Mouse (Mus musculus) frontal cortex, postnatal 36 days (tissue): Measurements from ENCODE around the gene Tbcc.

Experiments
- DNase-seq, 2 experiments: peaks; one replicate each; pipeline ENCODE4 v3.0.0; 2022; ENCODE audit warnings: low spot score in 2 of 2

Tbcc gene

GRCm38 (mm10) chr17:46870204-46870798, 20.2 kb upstream of the Tbcc start:
- DNase-seq: no peak

- DNase-seq: no peak
Observed at GRCm38 (mm10) chr17:46870913-46871312, 19.6 kb upstream of the Tbcc start.

DNA sequence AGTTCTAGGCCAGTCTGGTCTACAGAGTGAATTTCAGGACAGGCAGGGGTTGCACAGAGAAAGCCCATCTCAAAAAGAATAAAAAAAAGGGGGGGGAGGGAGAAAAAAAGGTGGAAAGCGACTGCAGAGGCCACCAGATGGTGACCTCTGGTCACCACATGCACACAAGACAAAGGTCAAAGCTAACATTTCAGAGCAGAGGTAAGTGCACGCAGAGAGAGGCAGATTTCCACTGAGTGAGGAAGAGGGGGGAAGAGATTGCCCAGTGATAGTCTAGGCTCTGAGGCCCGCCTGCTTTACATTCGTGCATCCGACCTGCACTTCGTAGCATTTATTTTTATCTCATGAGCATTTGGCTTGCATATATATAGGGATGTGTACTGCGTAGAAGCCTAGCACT, 17.7 kb upstream of the Tbcc start:
- DNase-seq: no peak

DNA sequence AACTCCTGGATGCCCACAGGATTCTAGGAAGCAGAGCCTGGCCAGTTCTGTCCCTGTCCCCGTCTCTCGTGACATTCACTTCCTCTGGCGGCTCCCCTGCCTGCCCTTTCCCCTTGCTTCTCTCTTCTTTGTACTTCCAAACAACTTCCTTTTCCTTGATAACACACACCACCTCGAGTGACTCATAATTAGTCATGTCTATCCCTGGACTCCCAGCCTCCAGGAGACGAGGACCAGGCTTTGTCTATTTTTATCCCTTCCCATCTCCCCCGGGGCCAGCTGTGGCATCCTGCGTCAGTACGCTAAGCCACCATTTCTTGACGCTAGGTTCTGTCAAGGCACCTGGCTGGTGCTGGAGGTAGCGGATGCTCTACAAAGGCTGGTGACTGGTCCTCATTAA, 16.4 kb upstream of the Tbcc start:
- DNase-seq: peak in 1 of 2 experiments; percentile 47

DNA sequence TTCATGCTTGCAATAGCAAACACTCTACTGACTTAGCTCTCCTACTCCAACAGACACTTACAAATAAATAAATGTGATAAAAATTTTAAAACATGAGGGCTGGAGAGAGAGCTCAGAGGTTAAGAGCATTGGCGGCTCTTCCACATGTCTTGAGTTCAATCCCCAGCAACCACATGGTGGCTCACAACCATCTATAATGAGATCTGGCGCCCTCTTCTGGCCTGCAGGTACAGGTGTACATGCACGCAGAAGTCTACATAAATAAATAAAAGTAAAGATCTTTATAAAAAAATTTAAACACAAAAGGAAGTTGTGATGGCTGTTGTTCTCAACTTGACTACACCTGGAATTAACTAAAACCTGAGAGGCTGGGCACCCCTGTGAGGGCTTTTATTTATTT, 14.9 kb upstream of the Tbcc start:
- DNase-seq: no peak

GRCm38 (mm10) chr17:46876371-46876950, 14.0 kb upstream of the Tbcc start:
- no peak for DNase-seq

DNA sequence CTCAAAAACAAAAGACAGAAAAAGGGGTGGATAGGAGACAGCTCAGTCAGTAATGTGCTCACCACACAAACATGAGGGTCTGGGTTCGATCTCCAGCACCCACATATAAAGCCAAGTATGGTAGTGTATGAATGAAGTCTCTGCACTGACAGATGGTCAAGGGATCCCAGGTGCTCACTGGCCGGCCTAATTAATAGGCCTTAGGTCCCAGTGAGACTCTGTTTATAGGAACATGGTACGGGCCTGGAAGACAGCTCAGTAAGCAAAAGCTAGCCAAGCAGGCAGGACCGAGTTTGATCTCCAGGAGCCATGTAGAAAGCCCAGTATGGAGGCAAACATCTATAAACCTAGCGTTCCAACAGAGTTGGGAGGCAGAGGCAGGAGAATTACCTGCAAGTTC, 13.4 kb upstream of the Tbcc start:
- no peak for DNase-seq

GRCm38 (mm10) chr17:46879841-46880311, 10.6 kb upstream of the Tbcc start:
- no peak for DNase-seq

- no peak for DNase-seq
Observed at GRCm38 (mm10) chr17:46880322-46880721, 10.2 kb upstream of the Tbcc start.

DNA sequence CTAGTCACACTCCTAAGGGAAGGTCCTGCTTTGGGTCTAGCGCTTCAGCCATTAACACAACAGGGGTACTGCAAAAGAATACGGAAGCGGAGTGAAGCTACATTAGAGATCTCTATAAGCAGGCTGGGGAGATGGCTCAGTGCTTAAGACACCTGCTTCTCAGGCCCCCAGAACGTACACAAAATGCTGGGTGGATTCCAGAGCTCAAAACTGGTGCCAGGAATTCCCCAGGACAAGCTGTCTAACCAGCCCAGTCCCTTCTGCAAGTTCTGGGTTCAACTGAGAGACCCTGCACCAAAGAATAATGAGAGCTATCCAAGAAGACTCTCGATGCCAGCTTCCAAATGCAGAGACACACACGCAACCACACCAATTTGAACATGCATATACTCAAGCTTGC, 8.8 kb upstream of the Tbcc start:
- no peak for DNase-seq

GRCm38 (mm10) chr17:46883107-46883506, 7.4 kb upstream of the Tbcc start:
- no peak for DNase-seq

GRCm38 (mm10) chr17:46884766-46885165, 5.7 kb upstream of the Tbcc start:
- no peak for DNase-seq

- no peak for DNase-seq
Observed at GRCm38 (mm10) chr17:46885218-46885909, 5.1 kb upstream of the Tbcc start.

GRCm38 (mm10) chr17:46885910-46886643, 4.4 kb upstream of the Tbcc start:
- DNase-seq: no peak

DNA sequence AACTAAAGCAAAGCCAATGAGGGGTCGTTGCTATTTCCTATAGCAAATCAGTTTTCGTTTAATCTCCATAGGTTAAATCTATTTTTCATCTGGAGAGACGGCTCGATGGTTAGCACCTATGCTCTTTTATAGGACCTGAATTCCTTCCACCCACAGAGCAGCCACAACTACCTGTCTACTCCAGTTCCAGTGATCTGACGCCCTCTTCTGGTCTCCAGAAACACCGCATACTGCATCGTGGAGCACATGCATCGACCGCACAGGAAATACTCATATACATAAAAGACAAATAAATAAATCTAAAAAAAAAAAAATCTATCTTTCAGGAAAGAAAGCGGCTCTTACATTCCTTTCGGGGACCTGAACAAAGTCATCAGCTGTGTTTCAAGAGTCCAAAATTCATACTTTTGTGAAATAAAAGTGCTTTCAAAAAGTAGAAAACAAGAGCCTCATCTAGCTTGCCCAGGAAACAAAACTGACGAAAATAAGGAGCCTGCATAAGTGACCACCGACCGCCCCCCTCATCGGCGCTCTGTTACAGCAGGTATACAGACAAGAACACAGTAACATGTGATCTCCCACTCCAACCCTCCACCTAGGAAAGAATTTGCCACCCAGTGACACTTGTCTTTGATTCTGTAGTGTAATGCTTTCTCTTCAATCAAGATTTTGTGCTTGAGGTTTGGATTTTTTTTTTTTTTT, 1.8 kb upstream of the Tbcc start:
- DNase-seq: peak; percentile 36 to 52

DNA sequence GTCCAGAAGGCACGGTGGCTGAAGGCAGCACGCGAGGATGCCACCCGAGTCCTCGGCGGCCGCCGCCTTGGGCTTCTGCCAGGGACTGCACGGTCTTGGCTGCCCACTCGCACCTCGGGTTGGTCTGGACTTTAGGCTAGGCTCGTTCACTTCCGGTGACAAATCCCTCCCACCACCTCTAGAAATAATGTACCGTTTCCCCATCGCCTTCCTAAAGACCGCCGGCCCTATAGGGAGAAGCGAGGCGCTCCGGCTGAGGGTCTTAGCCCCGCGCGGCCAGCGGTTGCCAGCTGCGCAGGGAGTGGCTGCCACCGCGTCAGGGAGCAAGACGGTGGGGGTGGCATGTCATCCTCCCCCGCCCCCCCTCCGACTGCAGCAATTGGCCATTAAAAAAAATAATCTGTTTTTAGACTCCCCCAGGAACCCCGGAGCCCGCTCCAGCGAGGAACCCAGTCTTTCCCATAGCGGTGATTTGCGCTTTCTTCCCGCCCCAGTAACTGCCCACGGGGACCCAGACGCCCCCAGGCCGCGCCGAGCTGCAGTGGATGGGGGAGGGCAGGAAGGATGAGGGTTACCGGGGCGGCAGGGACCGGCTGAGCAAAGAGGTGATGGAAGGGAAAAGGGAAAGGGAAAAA, 917 bp upstream of the Tbcc start:
- peak; percentile 75 to 81 for DNase-seq

- no peak for DNase-seq
Observed at GRCm38 (mm10) chr17:46890843-46891594, 535 bp downstream of the Tbcc start.

DNA sequence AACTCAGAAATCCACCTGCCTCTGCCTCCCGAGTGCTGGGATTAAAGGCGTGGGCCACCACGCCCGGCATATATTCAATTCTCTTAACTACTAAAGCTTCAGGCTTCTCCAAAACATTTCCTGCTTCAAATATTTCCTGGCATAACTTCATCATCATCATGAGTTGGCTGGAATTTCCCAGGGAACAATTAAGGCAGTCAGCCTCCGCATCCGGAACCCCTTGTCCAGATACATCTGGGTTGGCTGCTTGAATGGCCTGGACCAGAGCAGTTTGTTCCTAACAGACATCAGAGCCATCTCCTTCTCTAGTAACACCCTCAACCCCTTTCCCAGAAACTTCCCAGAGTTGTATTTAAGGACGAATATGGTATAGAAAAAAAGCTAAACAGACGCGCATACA, 4.9 kb downstream of the Tbcc start:
- no peak for DNase-seq

- DNase-seq: no peak
Observed at GRCm38 (mm10) chr17:46897221-46897950, 6.9 kb downstream of the Tbcc start.

- DNase-seq: no peak
Observed at GRCm38 (mm10) chr17:46900941-46901340, 10.5 kb downstream of the Tbcc start.
